Mouse (Mus musculus) E14TG2a.4 (cell line): ENCODE data around the gene Nrm.

Experiments used
- H3K27me3 ChIP-seq: 2 replicates; pipeline ENCODE4 v1.6.1; 2014; ENCODE audit warnings: low read length, control low read depth; ENCODE audit not compliant: insufficient read depth
- H3K36me3 ChIP-seq: 2 replicates; pipeline ENCODE4 v1.6.1; 2014; ENCODE audit warnings: low read length, control low read depth; ENCODE audit not compliant: insufficient read depth
- H3K4me1 ChIP-seq: replicated peaks from 2 replicates; pipeline ENCODE4 v1.6.1; 2014; ENCODE audit warnings: low read depth, low read length, control low read depth
- H3K4me3 ChIP-seq: replicated peaks from 2 replicates; pipeline ENCODE4 v1.5.1; 2014; ENCODE audit warnings: mild to moderate bottlenecking, low read length
- H3K9me3 ChIP-seq: 2 replicates; pipeline ENCODE4 v1.6.1; 2014; ENCODE audit warnings: low read length, control low read depth
- CTCF ChIP-seq: conservative IDR thresholded peaks from 2 replicates; pipeline ENCODE4 v1.5.1; 2014; ENCODE audit warnings: low read length
- NANOG ChIP-seq: IDR thresholded peaks from 2 replicates; pipeline ENCODE4 v1.6.1; 2014; ENCODE audit warnings: borderline replicate concordance, low read length, mixed read lengths
- POU5F1 ChIP-seq: IDR thresholded peaks from 2 replicates; pipeline ENCODE4 v1.6.1; 2014; ENCODE audit warnings: low read length, borderline replicate concordance

Gene Nrm

DNA sequence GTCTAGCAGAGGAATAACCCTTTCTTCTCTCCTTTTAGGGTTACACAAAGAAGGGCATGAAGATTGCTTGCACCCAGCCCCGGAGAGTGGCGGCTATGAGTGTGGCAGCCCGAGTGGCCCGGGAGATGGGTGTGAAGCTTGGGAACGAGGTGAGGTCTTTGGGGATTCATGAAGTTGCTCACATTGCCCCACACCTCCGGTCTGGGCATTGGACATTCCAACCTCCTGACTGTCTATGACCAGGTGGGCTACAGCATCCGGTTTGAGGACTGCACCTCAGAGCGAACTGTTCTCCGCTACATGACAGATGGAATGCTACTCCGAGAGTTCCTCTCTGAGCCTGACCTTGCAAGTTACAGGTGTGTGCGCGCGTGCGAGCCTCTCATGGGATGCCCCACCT, 22.7 kb downstream of the Nrm start:
- H3K36me3 ChIP-seq = peaks cover 73% of the 10 kb centered on the region
- no peaks in the 10 kb centered on the region for H3K27me3 ChIP-seq
- H3K9me3 ChIP-seq = no peaks in the 10 kb centered on the region
- no peak overlapping the region for H3K4me3 ChIP-seq
- peaks cover 66% of the 10 kb centered on the region for H3K4me1 ChIP-seq
- TF ChIP-seq POU5F1 (no peak), CTCF (no peak), NANOG (no peak)

DNA sequence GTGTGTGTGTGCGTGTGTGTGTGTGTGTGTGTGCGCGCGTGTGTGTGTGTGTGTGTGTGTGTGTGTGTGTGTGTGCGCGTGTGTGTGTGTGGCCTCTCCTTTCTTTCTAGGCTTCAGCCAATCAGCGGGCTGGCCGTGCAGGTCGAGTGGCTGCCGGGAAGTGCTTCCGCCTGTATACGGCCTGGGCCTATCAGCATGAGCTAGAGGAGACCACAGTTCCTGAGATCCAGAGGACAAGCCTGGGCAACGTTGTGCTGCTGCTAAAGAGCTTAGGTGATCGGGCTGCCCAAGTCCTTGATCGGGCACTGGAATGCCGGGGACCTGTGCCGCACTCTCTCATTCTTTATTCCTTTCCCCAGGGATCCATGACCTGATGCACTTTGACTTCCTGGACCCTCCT, 26.6 kb downstream of the Nrm start:
- H3K4me1 ChIP-seq = peaks cover 73% of the 10 kb centered on the region
- no peaks in the 10 kb centered on the region for H3K9me3 ChIP-seq
- no peaks in the 10 kb centered on the region for H3K27me3 ChIP-seq
- TF ChIP-seq POU5F1 (no peak), NANOG (no peak), CTCF (no peak)
- H3K4me3 ChIP-seq = peak overlapping the region; percentile 92
- peaks cover 94% of the 10 kb centered on the region for H3K36me3 ChIP-seq

GRCm38 (mm10) chr17:35896781-35897643, 35.9 kb downstream of the Nrm start, which contains the start of gene 2310061I04Rik:
Gene 2310061I04Rik, minus strand, starts transcription at chr17:35897431.
- TF ChIP-seq NANOG = no peak
- TF ChIP-seq CTCF = no peak
- TF ChIP-seq POU5F1 = no peak
- Histone ChIP-seq H3K36me3 (peaks cover 50% of the 10 kb centered on the region), H3K4me3 (peak within 1 kb of the TSS; percentile 92), H3K27me3 (no peaks in the 10 kb centered on the region), H3K4me1 (peaks cover 74% of the 10 kb centered on the region), H3K9me3 (no peaks in the 10 kb centered on the region)

- Histone ChIP-seq H3K4me1 (peaks cover 73% of the 10 kb centered on the region), H3K27me3 (no peaks in the 10 kb centered on the region), H3K36me3 (peaks cover 46% of the 10 kb centered on the region), H3K9me3 (no peaks in the 10 kb centered on the region), H3K4me3 (peak overlapping the region; percentile 92)
- TF ChIP-seq POU5F1 (no peak), CTCF (no peak), NANOG (no peak)
Measured at GRCm38 (mm10) chr17:35897644-35898573, 36.8 kb downstream of the Nrm start.

GRCm38 (mm10) chr17:35900636-35901035, 39.5 kb downstream of the Nrm start:
- H3K9me3 ChIP-seq = no peaks in the 10 kb centered on the region
- peaks cover 52% of the 10 kb centered on the region for H3K4me1 ChIP-seq
- peaks cover 42% of the 10 kb centered on the region for H3K36me3 ChIP-seq
- H3K27me3 ChIP-seq = no peaks in the 10 kb centered on the region
- no peak for TF ChIP-seq NANOG
- TF ChIP-seq CTCF = no peak
- no peak for TF ChIP-seq POU5F1
- H3K4me3 ChIP-seq = no peak overlapping the region

DNA sequence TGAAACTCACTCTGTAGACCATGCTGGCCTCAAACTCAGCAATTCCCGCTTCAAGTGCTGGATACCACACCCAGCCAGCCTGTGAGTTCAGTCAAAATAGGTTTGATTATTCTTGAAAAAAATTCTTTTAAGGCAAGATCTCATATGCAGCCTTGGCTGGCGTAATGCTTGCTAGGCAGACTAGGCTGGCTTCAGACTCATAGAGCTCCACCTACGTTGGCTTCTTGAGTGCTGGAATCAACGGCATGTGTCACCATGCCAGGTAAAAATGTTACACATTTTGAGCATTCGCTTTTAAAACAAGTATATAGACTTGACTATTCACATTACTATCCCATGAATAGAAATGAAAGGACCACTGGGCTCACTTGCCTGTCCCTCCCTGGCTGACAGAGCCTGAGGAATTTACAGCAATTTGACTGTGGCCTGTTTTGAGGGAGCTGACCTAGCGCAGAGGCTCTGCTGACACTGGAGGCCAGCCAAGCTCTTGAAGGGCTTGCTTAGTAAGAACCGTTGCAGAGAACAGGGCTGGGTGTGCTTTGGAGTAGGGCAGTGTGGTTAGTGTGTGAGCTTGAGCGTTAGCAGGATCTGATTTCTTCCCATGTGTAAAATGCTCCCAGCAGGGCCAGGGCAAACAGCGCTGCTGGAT, 42.3 kb downstream of the Nrm start:
- Histone ChIP-seq H3K4me3 (no peak overlapping the region), H3K27me3 (no peaks in the 10 kb centered on the region), H3K36me3 (peaks cover 62% of the 10 kb centered on the region), H3K4me1 (peaks cover 41% of the 10 kb centered on the region), H3K9me3 (no peaks in the 10 kb centered on the region)
- TF ChIP-seq POU5F1 (no peak), CTCF (no peak), NANOG (no peak)

- Histone ChIP-seq H3K4me3 (no peak overlapping the region), H3K36me3 (peaks cover 66% of the 10 kb centered on the region), H3K27me3 (no peaks in the 10 kb centered on the region), H3K9me3 (no peaks in the 10 kb centered on the region), H3K4me1 (peaks cover 44% of the 10 kb centered on the region)
- TF ChIP-seq NANOG (no peak), POU5F1 (no peak), CTCF (no peak)
Measured at GRCm38 (mm10) chr17:35903992-35904355, 42.9 kb downstream of the Nrm start.

DNA sequence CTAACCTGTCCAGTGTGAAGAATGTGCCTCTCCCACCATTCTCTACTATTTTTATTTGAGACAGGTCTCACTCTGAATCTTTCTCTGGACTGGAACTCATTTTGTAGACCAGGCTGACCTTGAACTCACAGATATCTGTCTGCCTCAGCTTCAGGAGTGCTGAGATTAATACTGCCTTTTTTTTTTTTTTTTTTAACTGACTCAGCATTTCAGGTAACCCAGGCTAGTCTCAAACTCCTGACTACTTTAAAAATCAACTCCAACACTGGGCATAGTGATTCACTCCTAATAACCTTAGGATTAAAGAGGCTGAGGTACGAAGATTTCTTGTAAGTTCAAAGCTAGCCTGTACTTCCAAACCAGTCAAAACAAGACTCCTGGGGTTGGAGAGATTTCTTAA, 44.5 kb downstream of the Nrm start:
- Histone ChIP-seq H3K27me3 (no peaks in the 10 kb centered on the region), H3K4me3 (no peak overlapping the region), H3K9me3 (no peaks in the 10 kb centered on the region), H3K36me3 (peaks cover 61% of the 10 kb centered on the region), H3K4me1 (peaks cover 40% of the 10 kb centered on the region)
- no peak for TF ChIP-seq NANOG
